Mouse (Mus musculus) stomach, postnatal 0 days (tissue): ENCODE results near the gene Zfp46.

Experiments used
- CTCF ChIP-seq: IDR thresholded peaks from 2 replicates; pipeline ENCODE4 v1.5.1; 2016; ENCODE audit warnings: antibody characterized with exemption, low read depth, mild to moderate bottlenecking, moderate library complexity
- EP300 ChIP-seq: optimal IDR thresholded peaks from 2 replicates; pipeline ENCODE3; 2016; ENCODE audit warnings: antibody characterized with exemption

DNA sequence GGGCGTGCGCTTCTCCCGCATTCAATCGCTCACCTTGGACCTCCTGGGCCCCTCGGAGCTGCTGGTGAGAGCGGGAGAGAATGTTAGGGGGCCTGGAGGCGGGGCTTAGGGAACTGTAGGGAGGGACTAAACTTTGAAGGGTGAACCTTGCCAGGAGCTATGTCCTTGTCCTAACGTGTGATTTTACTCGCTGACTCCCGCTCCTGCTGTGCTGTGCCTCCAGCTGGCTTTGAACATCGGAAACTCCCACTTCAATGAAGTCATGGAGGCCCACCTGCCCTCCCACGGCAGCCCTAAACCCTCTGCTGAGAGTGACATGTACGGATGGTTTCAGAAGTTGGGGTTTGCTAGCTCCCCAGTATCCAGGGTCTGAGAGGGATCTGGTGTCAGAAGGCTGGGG is 45.8 kb upstream of the Zfp46 start:
- TF ChIP-seq CTCF (no peak), EP300 (no peak)
